Mouse (Mus musculus) limb, embryonic 15.5 days (tissue): ENCODE results near the gene Med12. TPM values are rescaled to one million over a fixed set of nuclear protein-coding genes. Genes with fewer than 3 reads are reported as not detected.
"Not testable (repeated sequence)": the region's sequence is repeated elsewhere in the genome, so short reads cannot be mapped to it uniquely, and the experiment has no call there.

Experiments used
- ATAC-seq: fragments of 200-750 bp; cut with Nextera tagmentation; 2 replicates; pipeline ENCODE4 v1.8.0; 2017; ENCODE audit warnings: low read depth, moderate TSS enrichment; ENCODE audit not compliant: insufficient number of reproducible peaks, low FRiP score, low TSS enrichment
- H3K27ac ChIP-seq: fragments of 300-500 bp; sonication (generic); 2 replicates; pipeline ENCODE4 v1.5.1; 2015; ENCODE audit warnings: moderate library complexity, mild to moderate bottlenecking, inconsistent platforms
- H3K27me3 ChIP-seq: fragments of 300-500 bp; sonication (generic); 2 replicates; pipeline ENCODE4 v1.6.1; 2015; ENCODE audit warnings: inconsistent platforms
- H3K36me3 ChIP-seq: fragments of 300-500 bp; sonication (generic); 2 replicates; pipeline ENCODE4 v1.6.1; 2015; ENCODE audit warnings: inconsistent platforms
- H3K4me1 ChIP-seq: fragments of 300-500 bp; sonication (generic); 2 replicates; pipeline ENCODE4 v1.6.1; 2015; ENCODE audit warnings: inconsistent platforms
- H3K4me2 ChIP-seq: fragments of 300-500 bp; sonication (generic); 2 replicates; pipeline ENCODE4 v1.6.1; 2015; ENCODE audit warnings: mild to moderate bottlenecking, inconsistent platforms
- H3K4me3 ChIP-seq: fragments of 300-500 bp; sonication (generic); 2 replicates; pipeline ENCODE4 v1.5.1; 2015; ENCODE audit warnings: mild to moderate bottlenecking, inconsistent platforms
- H3K9ac ChIP-seq: fragments of 300-500 bp; sonication (generic); 2 replicates; pipeline ENCODE4 v1.6.1; 2015; ENCODE audit warnings: inconsistent platforms
- H3K9me3 ChIP-seq: fragments of 300-500 bp; sonication (generic); 2 replicates; pipeline ENCODE4 v1.6.1; 2016; ENCODE audit warnings: inconsistent platforms
- WGBS: fragments of 180-500 bp; shearing (Covaris S2); methylation state at CpG from one replicate; pipeline ENCODE4 v1.1.7; 2015; 5-methylcytosine and 5-hydroxymethylcytosine counted together
- polyA plus RNA-seq: library from polyadenylated mRNA; unstranded; fragments of >200 nt; fragmentation: Nextera tagmentation; extraction: Ambion mirVana; gene quantifications from 2 replicates; pipeline ENCODE4 v1.2.1, GENCODE M21; 2015

Gene Med12
- polyA plus RNA-seq, 1 experiment from 2014 or later: 28.7 TPM

- not testable (repeated sequence) for H3K9ac ChIP-seq, ATAC-seq, H3K27ac ChIP-seq, H3K36me3 ChIP-seq, H3K4me3 ChIP-seq, H3K9me3 ChIP-seq, H3K4me1 ChIP-seq, H3K4me2 ChIP-seq, H3K27me3 ChIP-seq
- WGBS: 30% methylated on average over 2 of the region's 2 CpGs
These were observed 69.0 kb downstream of the Med12 start for GRCm38 (mm10) chrX:101342837-101343236.

GRCm38 (mm10) chrX:101345456-101345855, 71.6 kb downstream of the Med12 start:
- H3K4me3 ChIP-seq: no peak overlapping the region
- no peak overlapping the region for H3K4me2 ChIP-seq
- H3K36me3 ChIP-seq: no peaks in the 10 kb centered on the region
- no peaks in the 10 kb centered on the region for H3K4me1 ChIP-seq
- H3K9ac ChIP-seq: no peak overlapping the region
- H3K9me3 ChIP-seq: no peaks in the 10 kb centered on the region
- no peak overlapping the region for H3K27ac ChIP-seq
- 0 out of 2 replicates have a peak, but pooled peaks cover 6% of the 10 kb centered on the region for H3K27me3 ChIP-seq
- 94% methylated on average over 2 of the region's 2 CpGs for WGBS
- ATAC-seq: no peak

- Histone ChIP-seq H3K4me3 (no peak overlapping the region), H3K4me1 (no peaks in the 10 kb centered on the region), H3K27ac (no peak overlapping the region), H3K27me3 (0 out of 2 replicates have a peak, but pooled peaks cover 6% of the 10 kb centered on the region), H3K4me2 (no peak overlapping the region), H3K36me3 (no peaks in the 10 kb centered on the region), H3K9me3 (no peaks in the 10 kb centered on the region), H3K9ac (no peak overlapping the region)
- WGBS: 60% methylated on average over 4 of the region's 4 CpGs
- ATAC-seq: no peak
These were observed 72.6 kb downstream of the Med12 start for GRCm38 (mm10) chrX:101346475-101346874.

Other genes starting within 250 kb of the Med12 start
- gene Tex11, start 214.4 kb upstream of the Med12 start, polyA plus RNA-seq: 0.05 TPM in 1 of 2 replicates, not detected in the other
- 1.7 and 2.3 TPM in 2 replicates for gene Slc7a3, start 188.0 kb upstream of the Med12 start, polyA plus RNA-seq
- gene Snx12, start 51.5 kb upstream of the Med12 start, polyA plus RNA-seq: 52.0 and 52.8 TPM in 2 replicates
- 3.7 and 4.0 TPM in 2 replicates for gene Foxo4, start 19.5 kb upstream of the Med12 start, polyA plus RNA-seq
- gene Gm614, start 10.0 kb upstream of the Med12 start, polyA plus RNA-seq: not detected in 2 replicates
- 19.3 and 20.4 TPM in 2 replicates for gene Il2rg, start 5.8 kb upstream of the Med12 start, polyA plus RNA-seq
- not detected in 2 replicates for gene Gm20489, start 5.0 kb upstream of the Med12 start, polyA plus RNA-seq
- 12.9 and 14.3 TPM in 2 replicates for gene Nlgn3, start 25.1 kb downstream of the Med12 start, polyA plus RNA-seq
- 0.15 and 0.21 TPM in 2 replicates for gene Gjb1, start 102.3 kb downstream of the Med12 start, polyA plus RNA-seq
- gene Zmym3, start 146.8 kb downstream of the Med12 start, polyA plus RNA-seq: 31.0 and 33.5 TPM in 2 replicates
- gene Nono, start 155.3 kb downstream of the Med12 start, polyA plus RNA-seq: 342 and 352 TPM in 2 replicates
- 37.1 and 115 TPM in 2 replicates for gene Itgb1bp2, start 175.1 kb downstream of the Med12 start, polyA plus RNA-seq